Mouse (Mus musculus) duodenum, adult 2 months (tissue): ENCODE results near the gene H2-Aa. TPM values are rescaled to one million over a fixed set of nuclear protein-coding genes. Genes with fewer than 3 reads are reported as not detected.

ENCODE experiments used
- polyA plus RNA-seq: library from polyadenylated mRNA; depleted of rRNA; stranded (reverse); fragments of >200 nt; gene quantifications from 2 replicates; pipeline ENCODE4 v1.2.3, GENCODE M21; 2012; ENCODE audit warnings: low replicate concordance; rRNA removed

H2-Aa gene
- polyA plus RNA-seq = 132 and 571 TPM in 2 replicates

GRCm38 (mm10) chr17:34287648-34288047 lies at the start of gene H2-Aa:
H2-Aa (minus strand) TSS chr17:34287823.

DNA sequence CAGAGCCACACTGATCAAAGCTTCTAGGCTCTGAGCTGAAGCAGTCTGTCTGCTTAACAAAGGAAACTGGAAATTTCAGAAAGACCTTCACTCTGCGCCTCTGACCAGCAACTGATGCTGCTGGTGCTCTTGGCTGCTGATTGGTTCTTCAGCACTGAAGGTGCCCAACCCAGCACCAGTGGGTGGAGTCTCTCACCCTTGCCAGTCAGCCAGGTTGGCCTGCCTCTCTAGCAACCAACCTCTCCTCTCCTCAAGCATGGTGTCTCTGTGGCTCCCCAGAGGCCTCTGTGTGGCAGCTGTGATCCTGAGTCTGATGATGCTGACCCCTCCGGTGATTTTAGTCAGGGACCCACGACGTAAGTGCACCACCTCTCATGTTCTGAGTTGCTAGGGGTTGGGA lies 37.8 kb upstream of the H2-Aa start, which contains the start of gene H2-Eb2:
Gene H2-Eb2, plus strand, starts transcription at position 230 of the 400 bp plus-strand sequence.

GRCm38 (mm10) chr17:34305380-34306030 lies 17.9 kb upstream of the H2-Aa start, which contains the start of gene H2-Eb1:
H2-Eb1 (plus strand) TSS chr17:34305867.

DNA sequence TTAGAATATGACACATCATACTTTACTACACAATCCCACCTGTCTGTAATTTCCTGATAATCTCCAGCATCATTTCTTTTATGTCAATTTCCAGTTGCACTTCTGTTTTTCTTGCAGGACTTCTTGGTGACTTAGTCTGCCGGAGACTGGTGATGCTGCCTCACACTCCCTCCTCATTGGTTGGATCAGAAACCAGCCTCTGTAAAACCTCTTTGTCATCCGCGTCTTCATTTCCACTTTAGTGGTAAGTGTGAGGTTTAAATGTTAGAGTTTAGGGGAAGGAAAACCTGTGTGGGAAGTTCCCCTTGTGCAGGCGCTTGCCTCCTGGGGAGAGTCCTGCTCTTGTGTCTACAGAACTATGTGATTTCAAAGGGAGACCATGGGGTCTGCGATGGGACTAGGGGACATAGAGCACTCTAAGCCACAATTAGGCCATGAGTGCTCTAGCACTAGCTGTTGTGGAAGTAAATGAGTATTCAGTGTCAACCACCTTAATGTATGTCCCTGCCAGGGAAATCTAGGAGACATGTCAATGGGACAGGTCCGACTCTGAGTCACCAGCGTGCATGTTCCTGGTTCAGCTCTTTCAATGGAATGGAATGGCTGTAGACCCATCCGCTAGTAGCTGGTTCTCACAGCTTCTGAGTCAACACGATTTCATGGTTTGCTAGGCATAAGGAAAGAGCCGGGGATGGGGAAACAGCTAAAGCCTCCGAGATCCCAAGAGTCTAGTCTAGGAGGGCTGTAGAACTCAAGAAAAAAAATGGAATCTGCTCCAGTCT lies 29.8 kb downstream of the H2-Aa start, which contains the start of gene H2-Ab1:
Gene H2-Ab1, plus strand, starts transcription at position 96 of the 782 bp plus-strand sequence.

DNA sequence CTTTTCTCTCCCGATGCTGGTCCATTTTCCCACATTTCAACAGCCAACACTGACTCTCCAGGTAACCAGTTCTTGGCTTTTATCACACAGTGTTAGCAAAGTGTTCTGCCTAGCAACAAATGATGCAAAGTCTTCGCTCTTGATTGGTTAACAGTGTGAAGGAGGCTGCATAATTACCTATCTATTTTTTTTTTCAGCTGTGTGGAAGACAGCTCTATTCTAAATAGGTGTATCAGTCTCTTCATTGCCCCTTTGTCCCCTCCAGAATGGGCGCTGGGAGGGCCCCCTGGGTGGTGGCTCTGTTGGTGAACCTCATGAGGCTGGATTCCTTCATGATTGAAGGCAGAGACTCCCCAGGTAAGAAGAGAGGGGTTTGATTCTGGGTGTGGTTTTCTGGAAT lies 48.9 kb downstream of the H2-Aa start, which contains the start of gene H2-Ob:
Gene H2-Ob, plus strand, starts transcription at position 198 of the 400 bp plus-strand sequence.

Other genes with a start within 250 kb of the H2-Aa start
- 1.3 and 6.3 TPM in 2 replicates for gene Col11a2, start 248.4 kb downstream of the H2-Aa start, polyA plus RNA-seq
- gene H2-Oa, start 195.5 kb downstream of the H2-Aa start, polyA plus RNA-seq = 4.6 and 11.9 TPM in 2 replicates
- 40.9 and 173 TPM in 2 replicates for gene H2-DMa, start 168.3 kb downstream of the H2-Aa start, polyA plus RNA-seq
- 84.7 and 92.1 TPM in 2 replicates for gene Brd2, start 165.2 kb downstream of the H2-Aa start, polyA plus RNA-seq
- gene H2-DMb2, start 144.5 kb downstream of the H2-Aa start, polyA plus RNA-seq = 4.5 and 16.7 TPM in 2 replicates
- gene H2-DMb1, start 134.8 kb downstream of the H2-Aa start, polyA plus RNA-seq = 52.9 and 337 TPM in 2 replicates
- 53.8 and 96.5 TPM in 2 replicates for gene Tap1, start 100.3 kb downstream of the H2-Aa start, polyA plus RNA-seq
- gene Psmb9, start 100.1 kb downstream of the H2-Aa start, polyA plus RNA-seq = 114 and 217 TPM in 2 replicates
- 140 and 253 TPM in 2 replicates for gene Psmb8, start 90.1 kb downstream of the H2-Aa start, polyA plus RNA-seq
- 39.6 and 83.2 TPM in 2 replicates for gene Tap2, start 84.3 kb downstream of the H2-Aa start, polyA plus RNA-seq
- gene H2-Ob, start 48.9 kb downstream of the H2-Aa start, polyA plus RNA-seq = 1.6 and 6.7 TPM in 2 replicates
- gene H2-Ab1, start 30.1 kb downstream of the H2-Aa start, polyA plus RNA-seq = 523 and 3,902 TPM in 2 replicates
- 83.1 and 303 TPM in 2 replicates for gene H2-Eb1, start 18.0 kb upstream of the H2-Aa start, polyA plus RNA-seq
- 0.15 and 0.18 TPM in 2 replicates for gene H2-Eb2, start 37.8 kb upstream of the H2-Aa start, polyA plus RNA-seq
- gene Btnl2, start 67.0 kb upstream of the H2-Aa start, polyA plus RNA-seq = 71.0 and 85.2 TPM in 2 replicates
- 72.9 and 155 TPM in 2 replicates for gene Btnl1, start 89.3 kb upstream of the H2-Aa start, polyA plus RNA-seq
- gene BC051142, start 111.0 kb upstream of the H2-Aa start, polyA plus RNA-seq = 0.07 and 0.15 TPM in 2 replicates
- 24.7 and 37.1 TPM in 2 replicates for gene Btnl4, start 189.5 kb upstream of the H2-Aa start, polyA plus RNA-seq
- gene Btnl6, start 229.5 kb upstream of the H2-Aa start, polyA plus RNA-seq = 36.6 and 66.8 TPM in 2 replicates